19 mouse cellular contexts compared by ENCODE assay signal in genomic region chr3:15090124-15090523, GRCm38 (mm10).
DNase-seq lines count a peak whose midpoint lies in the region; ATAC-seq and TF ChIP-seq lines count a peak whose summit lies in the region.
"Had no signal": no experiment of that assay in that cellular context is flagged by ENCODE, and none has a peak within 500 bp of the region (broad histone marks: within the 10 kb centered on the region; RNA-seq: fewer than 3 reads in every experiment).

No protein-coding gene starts in this region.

- no peak for TF ChIP-seq POLR2A in heart, adult 2 months (IDR thresholded peaks at IDR 0.05; ENCODE audit: insufficient read depth, low read depth, low read length)

- no peaks in the 10 kb centered on the region for H3K4me1 ChIP-seq in heart, adult 2 months (ENCODE audit: control insufficient read depth, insufficient read depth, low read length)
- H3K4me1 ChIP-seq in kidney, postnatal 0 days (replicated peaks; ENCODE audit: insufficient read depth, low read length) = no peaks in the 10 kb centered on the region
- no peaks in the 10 kb centered on the region for H3K4me1 ChIP-seq in midbrain, postnatal 0 days (ENCODE audit: insufficient read depth, low read length)
- no peaks in the 10 kb centered on the region for H3K4me1 ChIP-seq in midbrain, embryonic 15.5 days
- H3K4me1 ChIP-seq: embryonic facial prominence, embryonic 10.5 days; hindbrain, embryonic 12.5 days; liver, embryonic 12.5 days; neural tube, embryonic 15.5 days had no signal

- H3K4me2 ChIP-seq in kidney, postnatal 0 days (ENCODE audit: low read length) = no peak overlapping the region
- H3K4me2 ChIP-seq in midbrain, postnatal 0 days (ENCODE audit: low read depth, low read length, poor library complexity, severe bottlenecking) = no peak overlapping the region
- no peak overlapping the region for H3K4me2 ChIP-seq in midbrain, embryonic 15.5 days
- H3K4me2 ChIP-seq: hindbrain, embryonic 12.5 days; liver, embryonic 12.5 days; neural tube, embryonic 15.5 days had no signal

- no peaks in the 10 kb centered on the region for H3K9me3 ChIP-seq in kidney, postnatal 0 days (replicated peaks; ENCODE audit: low read length)
- no peaks in the 10 kb centered on the region for H3K9me3 ChIP-seq in midbrain, postnatal 0 days (ENCODE audit: low read length)
- no peaks in the 10 kb centered on the region for H3K9me3 ChIP-seq in midbrain, embryonic 15.5 days
- H3K9me3 ChIP-seq: embryonic facial prominence, embryonic 10.5 days; hindbrain, embryonic 12.5 days; liver, embryonic 12.5 days; megakaryocyte, embryonic 14.5 days; neural tube, embryonic 15.5 days had no signal

- intact Hi-C loops in heart, adult 2 months (cut with DNase I) = loop anchor here (10.0 kb wide), 1 partner anchor 205 kb away; the partner anchor contains the start of gene Car2

- no peak for TF ChIP-seq EP300 in heart, adult 2 months (IDR thresholded peaks at IDR 0.05; ENCODE audit: insufficient read depth, low read depth, low read length)

- no peak overlapping the region for H3K4me3 ChIP-seq in heart, adult 2 months
- H3K4me3 ChIP-seq in kidney, postnatal 0 days (replicated peaks; ENCODE audit: low read depth, low read length) = no peak overlapping the region
- no peak overlapping the region for H3K4me3 ChIP-seq in midbrain, postnatal 0 days (ENCODE audit: low read depth, low read length)
- H3K4me3 ChIP-seq in midbrain, embryonic 15.5 days = no peak overlapping the region
- H3K4me3 ChIP-seq: embryonic facial prominence, embryonic 10.5 days; hindbrain, embryonic 12.5 days; liver, embryonic 12.5 days; megakaryocyte, embryonic 14.5 days; neural tube, embryonic 15.5 days had no signal

- no peaks in the 10 kb centered on the region for H3K27me3 ChIP-seq in heart, adult 2 months (ENCODE audit: control insufficient read depth, insufficient read depth, low read length)
- no peaks in the 10 kb centered on the region for H3K27me3 ChIP-seq in kidney, postnatal 0 days (ENCODE audit: insufficient read depth, low read length)
- H3K27me3 ChIP-seq in midbrain, postnatal 0 days (ENCODE audit: insufficient read depth, low read length) = no peaks in the 10 kb centered on the region
- H3K27me3 ChIP-seq in midbrain, embryonic 15.5 days (replicated peaks) = no peaks in the 10 kb centered on the region
- H3K27me3 ChIP-seq: hindbrain, embryonic 12.5 days; liver, embryonic 12.5 days; megakaryocyte, embryonic 14.5 days; neural tube, embryonic 15.5 days had no signal

- H3K36me3 ChIP-seq in heart, adult 2 months (ENCODE audit: control insufficient read depth, insufficient read depth, low read length) = no peaks in the 10 kb centered on the region
- no peaks in the 10 kb centered on the region for H3K36me3 ChIP-seq in kidney, postnatal 0 days (ENCODE audit: insufficient read depth, low read length)
- H3K36me3 ChIP-seq in midbrain, postnatal 0 days (ENCODE audit: insufficient read depth, low read length) = no peaks in the 10 kb centered on the region
- no peaks in the 10 kb centered on the region for H3K36me3 ChIP-seq in midbrain, embryonic 15.5 days (replicated peaks)
- H3K36me3 ChIP-seq: embryonic facial prominence, embryonic 10.5 days; hindbrain, embryonic 12.5 days; liver, embryonic 12.5 days; neural tube, embryonic 15.5 days had no signal

- TF ChIP-seq CTCF in heart, adult 2 months (IDR thresholded peaks at IDR 0.05) = peak; percentile 46
- TF ChIP-seq CTCF in kidney, postnatal 0 days (IDR thresholded peaks at IDR 0.05; ENCODE audit: low read depth) = peak; percentile 43; the same call in 1 of the 2 replicates
- TF ChIP-seq CTCF in midbrain, postnatal 0 days (IDR thresholded peaks at IDR 0.05) = peak; percentile 36

- no peak overlapping the region for H3K27ac ChIP-seq in heart, adult 2 months
- no peak overlapping the region for H3K27ac ChIP-seq in kidney, postnatal 0 days
- no peak overlapping the region for H3K27ac ChIP-seq in midbrain, postnatal 0 days (ENCODE audit: low read depth, low read length)
- H3K27ac ChIP-seq in midbrain, embryonic 15.5 days = no peak overlapping the region
- H3K27ac ChIP-seq: embryonic facial prominence, embryonic 10.5 days; hindbrain, embryonic 12.5 days; liver, embryonic 12.5 days; neural tube, embryonic 15.5 days had no signal

- ATAC-seq in kidney, postnatal 0 days (replicated peaks; ENCODE audit: low FRiP score, low read depth) = no peak
- no peak for ATAC-seq in midbrain, postnatal 0 days (ENCODE audit: low FRiP score)
- ATAC-seq in midbrain, embryonic 15.5 days (replicated peaks) = no peak
- ATAC-seq: liver, embryonic 12.5 days had no signal

- H3K79me2 ChIP-seq in heart, adult 2 months (replicated peaks; ENCODE audit: control insufficient read depth, insufficient read depth, low read length) = no peaks in the 10 kb centered on the region

- 66% methylated on average over 1 of the region's 1 CpGs for WGBS in heart, adult 2 months
- 61% methylated on average over 1 of the region's 1 CpGs for WGBS in kidney, postnatal 0 days
- 71% methylated on average over 1 of the region's 1 CpGs for WGBS in midbrain, postnatal 0 days
- WGBS in midbrain, embryonic 15.5 days = 84% methylated on average over 1 of the region's 1 CpGs

- no peak for DNase-seq in heart, adult 2 months
- no peak for DNase-seq in heart, postnatal 4 days
- DNase-seq in kidney, postnatal 0 days (ENCODE audit: low spot score) = peak; percentile 21
- no peak for DNase-seq in kidney, adult 11 months
- peak; percentile 12 for DNase-seq in midbrain, postnatal 0 days (ENCODE audit: low spot score)
- DNase-seq in right cerebral cortex, adult 18-20 months = no peak
- no peak for DNase-seq in urinary bladder, adult 18-20 months (ENCODE audit: low spot score in 2 of 2)
- DNase-seq: cerebellum, adult 18-20 months; gastrocnemius, postnatal 10 days; kidney, postnatal 14 days; layer of hippocampus, adult 9-11 months; midbrain, embryonic 14.5 days; thymus, postnatal 14 days had no signal

- no peak overlapping the region for H3K9ac ChIP-seq in heart, adult 2 months (ENCODE audit: low read depth, low read length)
- H3K9ac ChIP-seq in kidney, postnatal 0 days (ENCODE audit: low read depth, low read length) = no peak overlapping the region
- H3K9ac ChIP-seq in midbrain, postnatal 0 days (replicated peaks; ENCODE audit: low read length, poor library complexity, severe bottlenecking) = no peak overlapping the region
- no peak overlapping the region for H3K9ac ChIP-seq in midbrain, embryonic 15.5 days
- H3K9ac ChIP-seq: hindbrain, embryonic 12.5 days; liver, embryonic 12.5 days; neural tube, embryonic 15.5 days had no signal

Comparison
In these comparisons a context has a peak if more than half of its experiments do, and no peak if none do; other contexts are left out.
1. DNase-seq: peak in kidney, postnatal 0 days (single experiment) and midbrain, postnatal 0 days (single experiment); none in heart, adult 2 months (0 of 2), heart, postnatal 4 days (single experiment), kidney, adult 11 months (single experiment), right cerebral cortex, adult 18-20 months (single experiment) and urinary bladder, adult 18-20 months (0 of 2).
2. Peak in every context shown above with its lines, with median percentiles within 50 percentile points of each other: CTCF ChIP-seq.